Comparison of ENCODE assay signal across 9 mouse cellular contexts in the genomic region with DNA sequence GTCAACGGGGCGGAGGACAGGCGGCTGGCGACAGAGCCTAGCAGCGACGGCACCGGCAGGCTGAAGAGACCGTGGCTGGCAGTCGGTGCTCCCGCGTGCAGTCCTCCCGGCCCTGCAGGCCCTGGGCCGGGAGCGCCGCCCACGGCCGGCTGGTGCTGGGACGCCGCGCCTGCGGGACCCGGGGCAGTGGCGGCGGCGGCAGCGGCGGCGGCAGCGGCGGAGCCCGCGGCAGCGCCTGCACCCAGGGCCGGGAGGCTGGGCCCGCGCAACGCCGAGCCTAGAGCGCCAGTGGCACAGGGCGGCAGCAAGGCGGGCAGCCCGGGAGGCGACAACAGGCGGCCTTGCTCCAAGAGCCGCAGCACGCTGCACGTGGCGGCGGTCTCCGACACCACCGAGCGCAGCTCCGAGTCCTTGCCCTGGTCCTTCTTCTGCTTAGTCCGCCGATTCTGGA. TPM values are rescaled to one million over a fixed set of nuclear protein-coding genes. Genes with fewer than 3 reads are reported as not detected.
DNase-seq lines count a peak whose midpoint lies in the region; ATAC-seq lines count a peak whose summit lies in the region.
"Had no signal": no experiment of that assay in that cellular context is flagged by ENCODE, and none has a peak within 500 bp of the region (broad histone marks: within the 10 kb centered on the region; RNA-seq: fewer than 3 reads in every experiment).

No protein-coding gene starts in this region.

- H3K27ac ChIP-seq in intestine, embryonic 15.5 days = no peak overlapping the region

- peak; percentile 25 to 31 for DNase-seq in cerebellum, postnatal 14 days
- DNase-seq in cerebellum, adult 11 months = no peak
- DNase-seq in urinary bladder, postnatal 14 days (ENCODE audit: low spot score) = peak; percentile 7
- DNase-seq in urinary bladder, postnatal 25 days (ENCODE audit: low spot score) = no peak
- peak; percentile 44 for DNase-seq in mesoderm, embryonic 11.5 days (ENCODE audit: low read depth, low spot score)

- H3K36me3 ChIP-seq in intestine, embryonic 15.5 days = no peaks in the 10 kb centered on the region

- peak overlapping the region; percentile 36; the same call in 1 of the 2 replicates for H3K9ac ChIP-seq in intestine, embryonic 15.5 days

- H3K4me2 ChIP-seq in intestine, embryonic 15.5 days (replicated peaks) = peak overlapping the region; percentile 86

- peaks cover 26% of the 10 kb centered on the region for H3K4me1 ChIP-seq in intestine, embryonic 15.5 days (replicated peaks)

- under 1% methylated on average over 55 of the region's 55 CpGs for WGBS in intestine, embryonic 15.5 days

- peak overlapping the region; percentile 42 for H3K4me3 ChIP-seq in intestine, embryonic 15.5 days (replicated peaks)

- ATAC-seq in intestine, embryonic 15.5 days = peak; percentile 66
- no peak for ATAC-seq in erythroid progenitor cell, adult 5-6 weeks (replicated peaks; ENCODE audit: low FRiP score, poor library complexity, severe bottlenecking)
- ATAC-seq in CD4-positive, CD25-positive, alpha-beta regulatory T cell, adult 4 months = no peak

- H3K27me3 ChIP-seq in intestine, embryonic 15.5 days (replicated peaks) = peaks cover 92% of the 10 kb centered on the region

- no peaks in the 10 kb centered on the region for H3K9me3 ChIP-seq in intestine, embryonic 15.5 days

RNA-seq across cellular contexts. Expression of gene Vax1, which starts 3.5 kb away (rescaled TPM):
- polyA plus RNA-seq in intestine, embryonic 15.5 days (2015; fragmentation: Nextera tagmentation; extraction: Ambion mirVana) = not detected in 2 replicates
- total RNA-seq in erythroid progenitor cell, adult 5-6 weeks (2015; ENCODE audit: low replicate concordance) = not detected in 2 replicates
- not detected in 2 replicates for total RNA-seq in erythroid progenitor cell, adult 5-6 weeks (2017; ENCODE audit: low replicate concordance)
- polyA plus RNA-seq in CD4-positive, CD25-positive, alpha-beta regulatory T cell, adult 4 months (2017; shearing (Covaris generic)) = not detected
- polyA plus RNA-seq: C2C12 had no signal

RNA-seq across cellular contexts. Expression of gene Kcnk18, which starts 52.7 kb away (rescaled TPM):
- not detected in 2 replicates for polyA plus RNA-seq in intestine, embryonic 15.5 days (2015; fragmentation: Nextera tagmentation; extraction: Ambion mirVana)
- total RNA-seq in erythroid progenitor cell, adult 5-6 weeks (2015; ENCODE audit: low replicate concordance) = not detected in 2 replicates
- total RNA-seq in erythroid progenitor cell, adult 5-6 weeks (2017; ENCODE audit: low replicate concordance) = not detected in 2 replicates
- not detected for polyA plus RNA-seq in CD4-positive, CD25-positive, alpha-beta regulatory T cell, adult 4 months (2017; shearing (Covaris generic))
- polyA plus RNA-seq: C2C12 had no signal

Comparison
In these comparisons a context has a peak if more than half of its experiments do, and no peak if none do; other contexts are left out.
1. DNase-seq: peak in cerebellum, postnatal 14 days (2 of 2), urinary bladder, postnatal 14 days (single experiment) and mesoderm, embryonic 11.5 days (single experiment); none in cerebellum, adult 11 months (single experiment) and urinary bladder, postnatal 25 days (single experiment).